Mouse (Mus musculus) MEL (cell line): Measurements from ENCODE around the gene Podxl. TPM values are rescaled to one million over a fixed set of nuclear protein-coding genes. Genes with fewer than 3 reads are reported as not detected.
A peak's percentile ranks its signal among the peaks of the same experiment; 100 is the strongest.

Experiments
- DNase-seq: peaks from one replicate; pipeline ENCODE4 v3.0.0; 2011; ENCODE audit warnings: low read depth, low spot score
- H3K27ac ChIP-seq: 2 replicates; pipeline ENCODE4 v1.5.1; 2012; ENCODE audit warnings: low read depth, mild to moderate bottlenecking, control low read depth, low read length, moderate library complexity; ENCODE audit not compliant: control insufficient read depth
- H3K27me3 ChIP-seq, 2 experiments: fragments of 150-350 bp in 1 of 2; sonication (generic) in 1 of 2; 2 replicates each; pipeline ENCODE4 v1.6.1; 2012; ENCODE audit warnings: low read length in 2 of 2, mild to moderate bottlenecking in 2 of 2, improper control_type of control experiment in 1 of 2, moderate library complexity in 1 of 2; ENCODE audit not compliant: insufficient read depth in 2 of 2, control insufficient read depth in 1 of 2
- H3K36me3 ChIP-seq, 2 experiments: 2 replicates each; pipeline ENCODE4 v1.6.1; 2012 to 2014; ENCODE audit warnings: low read length in 2 of 2, improper control_type of control experiment in 1 of 2, inconsistent platforms in 1 of 2, mild to moderate bottlenecking in 1 of 2; ENCODE audit not compliant: insufficient read depth in 2 of 2, control insufficient read depth in 1 of 2
- H3K4me1 ChIP-seq, 2 experiments: fragments of 150-350 bp in 1 of 2; sonication (generic) in 1 of 2; 2 replicates each; pipeline ENCODE4 v1.6.1; 2012; ENCODE audit warnings: low read length in 2 of 2, improper control_type of control experiment in 1 of 2, mild to moderate bottlenecking in 1 of 2; ENCODE audit not compliant: insufficient read depth in 2 of 2, control insufficient read depth in 1 of 2
- H3K4me3 ChIP-seq, 2 experiments: fragments of 150-350 bp in 1 of 2; sonication (generic) in 1 of 2; 2 replicates each; pipeline ENCODE4 v1.5.1; 2012; ENCODE audit warnings: low read depth in 2 of 2, low read length in 2 of 2, mild to moderate bottlenecking in 2 of 2, moderate library complexity in 2 of 2, control low read depth in 1 of 2, improper control_type of control experiment in 1 of 2; ENCODE audit not compliant: control insufficient read depth in 1 of 2, insufficient read depth in 1 of 2
- H3K79me2 ChIP-seq: 2 replicates; pipeline ENCODE4 v1.6.1; 2012; ENCODE audit warnings: mild to moderate bottlenecking, low read length, moderate library complexity; ENCODE audit not compliant: control insufficient read depth, poor library complexity, insufficient read depth
- H3K9ac ChIP-seq: 2 replicates; pipeline ENCODE4 v1.6.1; 2012; ENCODE audit warnings: low read depth, mild to moderate bottlenecking, control low read depth, low read length, moderate library complexity; ENCODE audit not compliant: control insufficient read depth, poor library complexity, severe bottlenecking
- H3K9me3 ChIP-seq: fragments of 150-350 bp; sonication (generic); replicated peaks from 2 replicates; pipeline ENCODE4 v1.6.1; 2012; ENCODE audit warnings: mild to moderate bottlenecking, low read length, improper control_type of control experiment, moderate library complexity; ENCODE audit not compliant: insufficient read depth
- BHLHE40 ChIP-seq: IDR thresholded peaks from 2 replicates; pipeline ENCODE4 v1.6.1; 2012; ENCODE audit warnings: low read depth, mild to moderate bottlenecking, inconsistent platforms, low read length, improper control_type of control experiment, borderline replicate concordance
- CHD1 ChIP-seq: IDR thresholded peaks from 2 replicates; pipeline ENCODE4 v1.6.1; 2012; ENCODE audit warnings: low read depth, mild to moderate bottlenecking, inconsistent platforms, low read length, improper control_type of control experiment
- CHD2 ChIP-seq: IDR thresholded peaks from 2 replicates; pipeline ENCODE4 v1.6.1; 2011; ENCODE audit warnings: low read length, improper control_type of control experiment
- CTCF ChIP-seq, 3 experiments: IDR thresholded peaks in 2 of 3; conservative IDR thresholded peaks in 1 of 3; 2 replicates each; pipeline ENCODE4 v1.5.1; 2011 to 2012; ENCODE audit warnings: low read length in 3 of 3, low read depth in 2 of 3, mild to moderate bottlenecking in 2 of 3, improper control_type of control experiment in 1 of 3, inconsistent platforms in 1 of 3, mixed read lengths in 1 of 3, moderate library complexity in 1 of 3; ENCODE audit not compliant: control insufficient read depth in 1 of 3, insufficient read depth in 1 of 3, poor library complexity in 1 of 3, severe bottlenecking in 1 of 3
- E2F4 ChIP-seq: IDR thresholded peaks from 2 replicates; pipeline ENCODE4 v1.6.1; 2011; ENCODE audit warnings: low read depth, low read length, improper control_type of control experiment, borderline replicate concordance
- ELF1 ChIP-seq: IDR thresholded peaks from 2 replicates; pipeline ENCODE4 v1.6.1; 2014; ENCODE audit warnings: low read depth, mild to moderate bottlenecking, inconsistent platforms, low read length, improper control_type of control experiment, moderate library complexity
- EP300 ChIP-seq, 2 experiments: IDR thresholded peaks; 2 replicates each; pipeline ENCODE4 v1.6.1; 2011; ENCODE audit warnings: improper control_type of control experiment in 2 of 2, low read length in 2 of 2, low read depth in 1 of 2, mild to moderate bottlenecking in 1 of 2
- ETS1 ChIP-seq: IDR thresholded peaks from 2 replicates; pipeline ENCODE4 v1.6.1; 2012; ENCODE audit warnings: low read depth, mild to moderate bottlenecking, inconsistent platforms, low read length, improper control_type of control experiment, moderate library complexity
- GABPA ChIP-seq: IDR thresholded peaks from 2 replicates; pipeline ENCODE4 v1.6.1; 2012; ENCODE audit warnings: low read depth, mild to moderate bottlenecking, inconsistent platforms, low read length, improper control_type of control experiment, moderate library complexity
- GATA1 ChIP-seq: IDR thresholded peaks from 2 replicates; pipeline ENCODE4 v1.6.1; 2011; ENCODE audit warnings: low read depth, low read length, improper control_type of control experiment
- HCFC1 ChIP-seq: IDR thresholded peaks from 2 replicates; pipeline ENCODE4 v1.6.1; 2012; ENCODE audit warnings: low read depth, mild to moderate bottlenecking, inconsistent platforms, low read length, improper control_type of control experiment, moderate library complexity
- JUND ChIP-seq: IDR thresholded peaks from 2 replicates; pipeline ENCODE4 v1.6.1; 2011; ENCODE audit warnings: low read depth, mild to moderate bottlenecking, improper control_type of control experiment, low read length
- KAT2A ChIP-seq: conservative IDR thresholded peaks from 2 replicates; pipeline ENCODE4 v1.6.1; 2012; ENCODE audit warnings: low read depth, low read length, improper control_type of control experiment, inconsistent platforms
- MAFK ChIP-seq: IDR thresholded peaks from 2 replicates; pipeline ENCODE4 v1.6.1; 2011; ENCODE audit warnings: low read depth, mild to moderate bottlenecking, low read length, improper control_type of control experiment, borderline replicate concordance
- MAX ChIP-seq: IDR thresholded peaks from 2 replicates; pipeline ENCODE4 v1.6.1; 2011; ENCODE audit warnings: low read length, improper control_type of control experiment
- MAZ ChIP-seq: IDR thresholded peaks from 2 replicates; pipeline ENCODE4 v1.6.1; 2012; ENCODE audit warnings: low read depth, mild to moderate bottlenecking, inconsistent platforms, low read length, improper control_type of control experiment
- MEF2A ChIP-seq: IDR thresholded peaks from 2 replicates; pipeline ENCODE4 v1.6.1; 2014; ENCODE audit warnings: low read depth, mild to moderate bottlenecking, inconsistent platforms, low read length, improper control_type of control experiment; ENCODE audit not compliant: poor library complexity, insufficient replicate concordance, severe bottlenecking; ENCODE audit errors: extremely low read depth
- MXI1 ChIP-seq: IDR thresholded peaks from 2 replicates; pipeline ENCODE4 v1.6.1; 2011; ENCODE audit warnings: mild to moderate bottlenecking, low read depth, low read length, improper control_type of control experiment
- MYB ChIP-seq: IDR thresholded peaks from 2 replicates; pipeline ENCODE4 v1.6.1; 2011; ENCODE audit warnings: mild to moderate bottlenecking, low read depth, low read length, improper control_type of control experiment
- MYC ChIP-seq: IDR thresholded peaks from 2 replicates; pipeline ENCODE4 v1.6.1; 2011; ENCODE audit warnings: low read depth, mild to moderate bottlenecking, low read length, improper control_type of control experiment, moderate library complexity
- NELFE ChIP-seq: IDR thresholded peaks from 2 replicates; pipeline ENCODE4 v1.6.1; 2011; ENCODE audit warnings: low read depth, low read length, improper control_type of control experiment
- NRF1 ChIP-seq: IDR thresholded peaks from 2 replicates; pipeline ENCODE4 v1.6.1; 2014; ENCODE audit warnings: low read depth, mild to moderate bottlenecking, inconsistent platforms, low read length, improper control_type of control experiment, moderate library complexity; ENCODE audit not compliant: poor library complexity, insufficient read depth, severe bottlenecking
- POLR2A ChIP-seq, 2 experiments: IDR thresholded peaks; 2 replicates each; pipeline ENCODE4 v1.6.1; 2011 to 2012; ENCODE audit warnings: low read length in 2 of 2, mild to moderate bottlenecking in 2 of 2, control low read depth in 1 of 2, improper control_type of control experiment in 1 of 2, low read depth in 1 of 2, moderate library complexity in 1 of 2; ENCODE audit not compliant: control insufficient read depth in 1 of 2, insufficient read depth in 1 of 2, poor library complexity in 1 of 2
- POLR2AphosphoS2 ChIP-seq: IDR thresholded peaks from 2 replicates; pipeline ENCODE4 v1.6.1; 2011; ENCODE audit warnings: low read length, improper control_type of control experiment
- POLR2AphosphoS5 ChIP-seq: IDR thresholded peaks from 2 replicates; pipeline ENCODE4 v1.6.1; 2012; ENCODE audit warnings: low read depth, borderline replicate concordance, mild to moderate bottlenecking, inconsistent platforms, low read length, moderate library complexity, mixed read lengths
- RAD21 ChIP-seq: IDR thresholded peaks from 2 replicates; pipeline ENCODE4 v1.6.1; 2011; ENCODE audit warnings: mild to moderate bottlenecking, low read depth, low read length, improper control_type of control experiment
- RCOR1 ChIP-seq: IDR thresholded peaks from 2 replicates; pipeline ENCODE4 v1.6.1; 2012; ENCODE audit warnings: low read depth, mild to moderate bottlenecking, inconsistent platforms, low read length, improper control_type of control experiment
- SIN3A ChIP-seq: IDR thresholded peaks from 2 replicates; pipeline ENCODE4 v1.6.1; 2012; ENCODE audit warnings: low read length, improper control_type of control experiment, inconsistent platforms
- SMC3 ChIP-seq: IDR thresholded peaks from 2 replicates; pipeline ENCODE4 v1.6.1; 2011; ENCODE audit warnings: low read depth, low read length, improper control_type of control experiment
- TAL1 ChIP-seq: IDR thresholded peaks from 2 replicates; pipeline ENCODE4 v1.6.1; 2012; ENCODE audit warnings: mild to moderate bottlenecking, inconsistent platforms, low read length, moderate library complexity, mixed read lengths
- TBP ChIP-seq: IDR thresholded peaks from 2 replicates; pipeline ENCODE4 v1.8.0; 2011; ENCODE audit warnings: low read depth, low read length, improper control_type of control experiment
- TCF12 ChIP-seq: IDR thresholded peaks from 2 replicates; pipeline ENCODE4 v1.6.1; 2014; ENCODE audit warnings: low read depth, mild to moderate bottlenecking, inconsistent platforms, low read length, improper control_type of control experiment, moderate library complexity
- UBTF ChIP-seq: IDR thresholded peaks from 2 replicates; pipeline ENCODE4 v1.6.1; 2012; ENCODE audit warnings: low read depth, mild to moderate bottlenecking, inconsistent platforms, low read length, improper control_type of control experiment, moderate library complexity, borderline replicate concordance; ENCODE audit not compliant: insufficient read depth
- USF1 ChIP-seq: IDR thresholded peaks from 2 replicates; pipeline ENCODE4 v1.6.1; 2014; ENCODE audit warnings: low read depth, mild to moderate bottlenecking, inconsistent platforms, low read length, improper control_type of control experiment, moderate library complexity
- USF2 ChIP-seq, 2 experiments: IDR thresholded peaks; 2 replicates each; pipeline ENCODE4 v1.6.1; 2011 to 2012; ENCODE audit warnings: improper control_type of control experiment in 2 of 2, low read length in 2 of 2, borderline replicate concordance in 1 of 2, inconsistent platforms in 1 of 2, low read depth in 1 of 2, mild to moderate bottlenecking in 1 of 2; ENCODE audit not compliant: insufficient read depth in 1 of 2
- ZC3H11A ChIP-seq: IDR thresholded peaks from 2 replicates; pipeline ENCODE4 v1.6.1; 2012; ENCODE audit warnings: low read depth, mild to moderate bottlenecking, inconsistent platforms, low read length, improper control_type of control experiment
- ZKSCAN1 ChIP-seq: IDR thresholded peaks from 2 replicates; pipeline ENCODE4 v1.6.1; 2012; ENCODE audit warnings: low read depth, mild to moderate bottlenecking, inconsistent platforms, low read length, improper control_type of control experiment, moderate library complexity
- ZMIZ1 ChIP-seq: IDR thresholded peaks from 2 replicates; pipeline ENCODE4 v1.6.1; 2012; ENCODE audit warnings: low read depth, mild to moderate bottlenecking, inconsistent platforms, low read length, improper control_type of control experiment, moderate library complexity
- polyA plus RNA-seq, 2 experiments: library from polyadenylated mRNA; stranded (reverse) in 1 of 2; unstranded in 1 of 2; fragments of >175 nt in 1 of 2; fragments of >200 nt in 1 of 2; gene quantifications; 2 replicates each; pipeline versions ENCODE4 v1.2.1 to v1.2.4; 2012; ENCODE audit warnings: low replicate concordance in 2 of 2, low read depth in 1 of 2; ENCODE audit not compliant: insufficient read length in 2 of 2, insufficient read depth in 1 of 2, missing spikeins in 1 of 2
- total RNA-seq: library from RNA; depleted of rRNA; stranded (reverse); fragments of 300-350 nt; gene quantifications from 2 replicates; pipeline ENCODE4 v1.2.3, GENCODE M21; 2012

Gene Podxl
- total and polyA plus RNA-seq, 3 experiments = 19.1 to 40.8 TPM; not detected in 1

DNA sequence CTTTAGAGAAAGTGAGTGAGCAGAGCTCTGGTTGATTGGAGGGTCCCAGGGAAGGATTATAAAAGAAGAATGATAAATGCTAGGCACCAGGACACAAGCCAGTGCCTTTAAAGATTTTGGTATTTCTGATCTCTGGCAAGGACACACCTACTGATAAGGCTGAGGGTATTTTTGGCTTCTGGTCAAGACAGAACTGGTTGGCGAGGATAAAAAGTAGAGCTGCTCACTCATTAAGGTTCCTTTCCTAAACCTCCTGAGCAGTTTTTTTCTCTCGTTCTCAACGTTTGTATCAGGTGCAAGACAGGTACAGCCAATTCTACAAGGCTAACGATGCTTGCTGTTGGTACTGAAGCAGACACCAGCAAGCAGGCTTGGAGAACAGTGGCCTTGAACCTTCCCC is 38.7 kb upstream of the Podxl start:
- H3K27ac ChIP-seq = peak overlapping the region; percentile 43
- H3K27me3 ChIP-seq = no peaks in the 10 kb centered on the region
- H3K4me1 ChIP-seq = peaks cover 23 to 49% of the 10 kb centered on the region in 2 experiments
- no peak for TF ChIP-seq SMC3
- TF ChIP-seq UBTF = no peak
- peak; percentile 80 for TF ChIP-seq TCF12
- TF ChIP-seq RCOR1 = peak; percentile 93
- no peak for TF ChIP-seq TBP
- no peak for TF ChIP-seq HCFC1
- no peak for TF ChIP-seq USF2 (IDR thresholded peaks at IDR 0.05; ENCODE audit: borderline replicate concordance in 1 of 2, insufficient read depth in 1 of 2, low read depth in 1 of 2, low read length in 2 of 2)
- TF ChIP-seq ZC3H11A = no peak
- peak; percentile 51 for TF ChIP-seq TAL1
- TF ChIP-seq POLR2AphosphoS5 = no peak
- TF ChIP-seq ZMIZ1 = no peak
- no peak; the same call in 1 of the 2 replicates for TF ChIP-seq MAFK
- peak; percentile 88 for TF ChIP-seq GATA1
- TF ChIP-seq ZKSCAN1 = no peak
- no peak for TF ChIP-seq MAX
- TF ChIP-seq MXI1 = no peak; the same call in 1 of the 2 replicates
- no peak for TF ChIP-seq NRF1
- TF ChIP-seq E2F4 = no peak
- TF ChIP-seq ETS1 = peak; percentile 75
- TF ChIP-seq RAD21 = no peak
- no peak; the same call in 1 of the 2 replicates for TF ChIP-seq BHLHE40
- TF ChIP-seq CHD1 = no peak
- peak; percentile 78 to 87 for TF ChIP-seq EP300 (IDR thresholded peaks at IDR 0.05; ENCODE audit: low read depth in 1 of 2, low read length in 2 of 2)
- TF ChIP-seq NELFE = no peak
- no peak for TF ChIP-seq MYB
- no peak for TF ChIP-seq CHD2
- TF ChIP-seq MEF2A = peak; percentile 76; the same call in 1 of the 2 replicates
- no peak for TF ChIP-seq GABPA
- TF ChIP-seq USF1 = no peak
- no peak for TF ChIP-seq MAZ
- no peak for TF ChIP-seq POLR2AphosphoS2
- TF ChIP-seq ELF1 = no peak
- no peak for TF ChIP-seq KAT2A
- no peak for TF ChIP-seq POLR2A (IDR thresholded peaks at IDR 0.05; ENCODE audit: control insufficient read depth in 1 of 2, insufficient read depth in 1 of 2, low read depth in 1 of 2, low read length in 2 of 2, poor library complexity in 1 of 2)
- no peak for TF ChIP-seq CTCF (IDR thresholded peaks at IDR 0.05 in 2 of 3, conservative IDR thresholded peaks at IDR 0.05 in 1 of 3; ENCODE audit: control insufficient read depth in 1 of 3, insufficient read depth in 1 of 3, low read depth in 2 of 3, low read length in 3 of 3, poor library complexity in 1 of 3, severe bottlenecking in 1 of 3)
- no peak for TF ChIP-seq JUND
- TF ChIP-seq SIN3A = peak; percentile 44
- no peak for TF ChIP-seq MYC

More for the DNA sequence above, 38.7 kb upstream of the Podxl start:
- peak; percentile 56 for DNase-seq
- no peak overlapping the region for H3K4me3 ChIP-seq
- peaks cover 0 to 42% of the 10 kb centered on the region in 2 experiments; a peak in 2 of 4 replicates for H3K36me3 ChIP-seq
- no peaks in the 10 kb centered on the region for H3K79me2 ChIP-seq
- H3K9ac ChIP-seq = no peak overlapping the region
- no peaks in the 10 kb centered on the region for H3K9me3 ChIP-seq
